Mouse (Mus musculus): ENCODE results near the gene Cbx1.

DNA sequence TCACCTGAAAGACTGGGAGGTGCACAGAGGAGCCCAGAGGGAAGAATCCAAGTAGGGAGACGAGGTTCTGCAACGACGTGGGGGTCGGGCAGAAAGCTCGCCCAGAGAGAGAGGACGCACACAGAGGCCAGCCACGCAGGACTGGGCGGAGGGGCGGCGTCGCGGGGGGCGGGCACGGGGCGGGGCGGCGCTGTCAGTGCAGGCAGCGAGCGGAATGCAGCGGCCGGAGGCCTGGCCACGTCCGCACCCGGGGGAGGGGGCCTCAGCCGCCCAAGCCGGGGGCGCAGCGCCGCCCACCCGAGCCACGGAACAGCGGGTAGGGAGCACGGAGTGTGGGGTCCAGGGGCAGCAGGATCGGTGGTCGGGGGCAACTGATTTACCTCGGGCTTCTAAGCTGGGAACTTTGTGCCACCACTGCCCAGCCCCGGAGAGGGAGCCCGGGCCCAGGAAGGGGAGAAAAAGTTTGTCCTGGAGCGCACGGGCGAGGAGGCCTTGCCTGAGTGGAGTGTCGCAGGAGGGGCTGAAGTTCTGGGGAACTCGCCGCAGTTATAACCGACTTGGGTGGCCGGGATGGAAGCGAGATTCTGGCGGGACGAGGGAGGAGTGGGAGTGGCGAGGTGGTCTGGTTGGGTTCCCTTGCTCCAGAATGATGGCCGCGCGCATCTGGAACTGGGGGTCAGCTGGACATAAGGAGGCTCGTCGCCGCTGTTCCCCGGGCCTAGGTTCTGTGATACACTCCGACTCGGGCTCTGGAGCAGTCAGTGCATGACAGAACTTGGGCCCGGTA, 60.9 kb downstream of the Cbx1 start, which contains the start of gene Copz2:
- TF ChIP-seq CTCF (IDR thresholded peaks at IDR 0.05; ENCODE audit: control insufficient read depth, insufficient read depth, insufficient read length) (no peak), USF1 (IDR thresholded peaks at IDR 0.05; ENCODE audit: low read depth) (no peak), MYOG (IDR thresholded peaks at IDR 0.05; ENCODE audit: control insufficient read depth, extremely low read depth, insufficient read length) (no peak), MAX (IDR thresholded peaks at IDR 0.05) (no peak), MYOD1 (IDR thresholded peaks at IDR 0.05; ENCODE audit: control insufficient read depth, insufficient read length, low read depth) (no peak), FOSL1 (IDR thresholded peaks at IDR 0.05; ENCODE audit: insufficient read depth, low read length, poor library complexity, severe bottlenecking) (no peak)

Measured in C2C12 (cell line).